Mouse (Mus musculus) myocyte (in vitro differentiated cells): ENCODE measurements around the gene Pramef8. TPM values are rescaled to one million over a fixed set of nuclear protein-coding genes. Genes with fewer than 3 reads are reported as not detected.

Experiments used
- H3K27me3 ChIP-seq: one replicate; pipeline ENCODE4 v1.6.1; 2011; ENCODE audit not compliant: control insufficient read depth, insufficient read depth, insufficient read length
- H3K36me3 ChIP-seq: one replicate; pipeline ENCODE4 v1.6.1; 2011; ENCODE audit not compliant: control insufficient read depth, insufficient read depth
- H3K4me2 ChIP-seq: one replicate; pipeline ENCODE4 v1.6.1; 2011; ENCODE audit warnings: low read depth, control low read depth
- H3K4me3 ChIP-seq: one replicate; pipeline ENCODE4 v1.5.1; 2011; ENCODE audit warnings: mild to moderate bottlenecking, control low read depth, moderate library complexity
- H3K79me2 ChIP-seq: one replicate; pipeline ENCODE4 v1.6.1; 2011; ENCODE audit not compliant: control insufficient read depth, insufficient read depth
- H3ac ChIP-seq: one replicate; pipeline ENCODE4 v1.6.1; 2011; ENCODE audit not compliant: control insufficient read depth, insufficient read length
- CEBPB ChIP-seq: IDR thresholded peaks from 2 replicates; pipeline ENCODE4 v1.6.1; 2011; ENCODE audit warnings: mild to moderate bottlenecking, moderate library complexity; ENCODE audit not compliant: poor library complexity, insufficient read depth, severe bottlenecking
- E2F4 ChIP-seq: IDR thresholded peaks from one replicate; pipeline ENCODE4 v1.6.1; 2011; ENCODE audit warnings: mild to moderate bottlenecking, control low read depth, moderate library complexity; ENCODE audit not compliant: insufficient read depth
- MAX ChIP-seq: IDR thresholded peaks from one replicate; pipeline ENCODE4 v1.6.1; 2011; ENCODE audit warnings: low read depth, mild to moderate bottlenecking, control low read depth
- MYOD1 ChIP-seq, 3 experiments: IDR thresholded peaks; one replicate each; pipeline ENCODE4 v1.6.1; 2011; ENCODE audit warnings: control low read depth in 2 of 3, low read depth in 2 of 3, mild to moderate bottlenecking in 2 of 3, moderate library complexity in 1 of 3; ENCODE audit not compliant: insufficient read length in 2 of 3, control insufficient read depth in 1 of 3
- MYOG ChIP-seq, 3 experiments: IDR thresholded peaks; one replicate each; pipeline ENCODE4 v1.6.1; 2011; ENCODE audit warnings: control low read depth in 2 of 3, low read depth in 2 of 3, mild to moderate bottlenecking in 2 of 3; ENCODE audit not compliant: insufficient read length in 2 of 3, control insufficient read depth in 1 of 3, insufficient read depth in 1 of 3
- POLR2A ChIP-seq: IDR thresholded peaks from one replicate; pipeline ENCODE4 v1.6.1; 2011; ENCODE audit warnings: low read depth, mild to moderate bottlenecking, control low read depth, moderate library complexity; ENCODE audit not compliant: insufficient read length
- POLR2AphosphoS2 ChIP-seq: IDR thresholded peaks from one replicate; pipeline ENCODE4 v1.6.1; 2011; ENCODE audit warnings: low read depth, control low read depth; ENCODE audit not compliant: insufficient read length
- REST ChIP-seq: IDR thresholded peaks from one replicate; pipeline ENCODE4 v1.6.1; 2011; ENCODE audit warnings: mild to moderate bottlenecking, control low read depth, moderate library complexity; ENCODE audit not compliant: insufficient read depth, insufficient read length
- SRF ChIP-seq: IDR thresholded peaks from one replicate; pipeline ENCODE4 v1.6.1; 2011; ENCODE audit warnings: low read depth; ENCODE audit not compliant: control insufficient read depth, insufficient read length
- TCF12 ChIP-seq: IDR thresholded peaks from one replicate; pipeline ENCODE4 v1.6.1; 2011; ENCODE audit warnings: mild to moderate bottlenecking, control low read depth; ENCODE audit not compliant: poor library complexity, insufficient read depth, severe bottlenecking
- TCF3 ChIP-seq: IDR thresholded peaks from one replicate; pipeline ENCODE4 v1.6.1; 2011; ENCODE audit warnings: low read depth, control low read depth; ENCODE audit not compliant: insufficient read length
- USF1 ChIP-seq: IDR thresholded peaks from one replicate; pipeline ENCODE4 v1.6.1; 2011; ENCODE audit warnings: low read depth, mild to moderate bottlenecking, control low read depth, moderate library complexity
- polyA plus RNA-seq: library from polyadenylated mRNA; unstranded; fragments of >200 nt; fragmentation: generic; extraction: Trizol; gene quantifications from one replicate; pipeline ENCODE4 v1.2.1, GENCODE M21; 2012; ENCODE audit warnings: missing spikeins

The Pramef8 gene
- polyA plus RNA-seq, 1 experiment: 12.6 TPM

DNA sequence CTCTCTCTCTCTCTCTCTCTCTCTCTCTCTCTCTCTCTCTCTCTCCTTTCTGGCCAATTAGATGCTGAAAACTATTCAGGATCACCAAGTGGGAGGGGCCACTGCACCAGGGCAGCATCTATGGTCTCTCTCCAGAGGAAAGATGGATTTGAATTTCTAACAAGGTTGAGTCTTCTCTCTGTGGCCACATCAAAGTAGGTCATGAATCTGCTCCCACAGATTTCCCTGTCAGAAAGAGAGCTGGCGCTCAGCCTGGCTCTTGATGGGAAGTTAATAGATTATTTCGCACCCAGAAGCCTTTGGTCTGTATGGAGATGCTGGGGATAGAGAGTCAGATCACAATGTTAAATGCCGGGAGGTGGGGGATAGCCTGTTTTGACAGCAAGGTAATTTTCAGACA lies 30.1 kb upstream of the Pramef8 start:
- TF ChIP-seq TCF12 (no peak), MAX (no peak), REST (no peak), SRF (no peak), POLR2AphosphoS2 (no peak), POLR2A (no peak), E2F4 (no peak), USF1 (no peak), CEBPB (no peak), TCF3 (no peak), MYOG (IDR thresholded peaks at IDR 0.05; ENCODE audit: control insufficient read depth in 1 of 3, insufficient read depth in 1 of 3, insufficient read length in 2 of 3, low read depth in 2 of 3) (no peak), MYOD1 (IDR thresholded peaks at IDR 0.05; ENCODE audit: control insufficient read depth in 1 of 3, insufficient read length in 2 of 3, low read depth in 2 of 3) (no peak)

DNA sequence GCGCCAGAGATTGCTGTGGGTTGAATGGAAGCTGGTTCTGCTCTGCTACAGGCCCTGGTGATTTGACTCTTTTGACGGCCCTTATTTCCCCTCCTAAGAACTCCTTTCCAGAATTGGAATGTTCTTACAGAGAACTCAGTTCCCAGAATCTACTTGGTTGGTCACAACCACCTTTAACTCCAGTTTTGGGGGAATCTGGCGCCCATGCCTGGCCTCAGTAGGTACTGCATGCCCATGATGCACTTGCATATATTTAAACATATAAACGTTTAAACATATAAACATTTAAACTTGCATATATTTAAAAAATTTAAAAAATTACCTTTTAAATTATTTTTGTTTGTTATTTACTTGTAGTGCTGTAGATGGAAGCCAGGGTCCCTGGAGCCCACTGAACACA lies 28.6 kb upstream of the Pramef8 start:
- Histone ChIP-seq H3K4me3 (no peak overlapping the region), H3ac (no peak overlapping the region)
- TF ChIP-seq CEBPB (no peak), TCF3 (no peak), TCF12 (no peak), MYOG (IDR thresholded peaks at IDR 0.05; ENCODE audit: control insufficient read depth in 1 of 3, insufficient read depth in 1 of 3, insufficient read length in 2 of 3, low read depth in 2 of 3) (no peak), USF1 (no peak), MAX (no peak), E2F4 (no peak), SRF (no peak), POLR2AphosphoS2 (no peak), REST (no peak)

More for the DNA sequence above, 30.1 kb upstream of the Pramef8 start:
- Histone ChIP-seq H3K27me3 (peaks cover 27% of the 10 kb centered on the region), H3K4me3 (no peak overlapping the region), H3K4me2 (no peak overlapping the region), H3K79me2 (no peaks in the 10 kb centered on the region), H3K36me3 (no peaks in the 10 kb centered on the region), H3ac (no peak overlapping the region)

DNA sequence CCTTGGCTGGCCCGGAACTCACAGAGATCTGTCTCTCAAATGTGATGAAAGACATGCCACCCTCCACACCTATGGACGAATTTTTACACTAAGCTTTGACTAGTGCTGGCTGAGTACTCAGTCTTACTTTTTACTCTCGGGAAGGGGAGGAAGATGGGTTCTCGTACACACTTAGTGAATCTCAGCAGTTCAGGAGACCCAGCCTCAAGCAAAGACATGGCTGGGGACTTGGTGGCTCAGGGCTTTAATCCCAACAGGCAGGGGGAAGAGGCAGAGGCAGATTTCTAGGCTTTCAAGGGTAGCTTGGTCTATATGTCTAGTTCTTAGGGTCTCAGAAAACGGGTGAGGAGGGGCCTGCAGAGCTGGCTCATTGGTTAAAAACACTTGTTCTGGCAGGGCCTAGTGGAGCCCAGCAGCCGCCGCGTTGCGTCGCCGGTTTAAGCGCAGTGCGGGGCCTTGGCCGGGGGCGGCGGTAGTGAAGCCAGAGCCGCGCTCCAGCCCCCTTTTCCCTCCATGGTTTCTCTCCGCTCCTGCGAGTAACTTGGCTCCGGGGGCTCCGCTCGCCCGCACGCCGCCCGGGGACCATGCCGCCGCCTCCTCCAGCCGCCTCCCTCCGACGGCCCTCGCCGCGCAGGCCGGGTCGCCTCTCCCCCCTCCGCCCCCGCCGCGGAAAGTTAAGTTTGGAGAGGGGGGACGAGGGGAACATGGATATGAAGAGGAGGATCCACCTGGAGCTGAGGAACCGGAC lies 23.1 kb upstream of the Pramef8 start:
- H3K4me2 ChIP-seq: no peak overlapping the region
- no peak overlapping the region for H3ac ChIP-seq
- H3K36me3 ChIP-seq: no peaks in the 10 kb centered on the region
- no peaks in the 10 kb centered on the region for H3K27me3 ChIP-seq
- no peak overlapping the region for H3K4me3 ChIP-seq
- H3K79me2 ChIP-seq: no peaks in the 10 kb centered on the region
- TF ChIP-seq TCF12 (no peak), CEBPB (no peak), E2F4 (no peak), MYOG (IDR thresholded peaks at IDR 0.05; ENCODE audit: control insufficient read depth in 1 of 3, insufficient read depth in 1 of 3, insufficient read length in 2 of 3, low read depth in 2 of 3) (no peak), POLR2A (no peak), REST (no peak), MAX (no peak), MYOD1 (IDR thresholded peaks at IDR 0.05; ENCODE audit: control insufficient read depth in 1 of 3, insufficient read length in 2 of 3, low read depth in 2 of 3) (no peak), SRF (no peak), TCF3 (no peak), USF1 (no peak), POLR2AphosphoS2 (no peak)

More for the DNA sequence above, 28.6 kb upstream of the Pramef8 start:
- no peak overlapping the region for H3K4me2 ChIP-seq
- no peaks in the 10 kb centered on the region for H3K79me2 ChIP-seq
- peaks cover 18% of the 10 kb centered on the region for H3K27me3 ChIP-seq
- H3K36me3 ChIP-seq: no peaks in the 10 kb centered on the region

DNA sequence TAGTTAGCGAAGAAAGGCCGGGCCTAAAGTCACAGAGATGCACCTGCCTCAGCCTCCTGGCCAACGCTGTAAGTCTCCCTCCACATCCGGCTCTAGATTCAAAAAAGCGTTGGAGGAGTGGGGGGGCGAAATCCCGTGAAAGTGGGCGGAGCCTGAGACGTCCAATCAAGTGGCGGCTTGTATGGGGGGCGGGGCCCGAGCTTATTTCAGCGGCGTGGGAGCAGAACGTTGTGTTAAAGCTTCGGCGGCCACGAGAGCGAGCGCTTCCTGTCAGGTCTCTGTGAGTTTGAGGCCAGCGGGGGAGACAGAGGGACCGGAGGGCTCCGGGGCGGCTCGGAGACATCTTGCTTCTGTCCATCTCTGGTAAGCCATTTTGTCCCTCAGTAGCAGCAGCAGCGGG lies 18.0 kb upstream of the Pramef8 start, which contains the start of gene Pramel1:
Pramel1 (plus strand) TSS at position 248 of the 400 bp plus-strand sequence.
- TF ChIP-seq MAX (no peak), CEBPB (no peak), REST (no peak), TCF3 (no peak), E2F4 (no peak), MYOD1 (IDR thresholded peaks at IDR 0.05; ENCODE audit: control insufficient read depth in 1 of 3, insufficient read length in 2 of 3, low read depth in 2 of 3) (no peak), POLR2A (no peak), USF1 (no peak), MYOG (IDR thresholded peaks at IDR 0.05; ENCODE audit: control insufficient read depth in 1 of 3, insufficient read depth in 1 of 3, insufficient read length in 2 of 3, low read depth in 2 of 3) (no peak), TCF12 (no peak), POLR2AphosphoS2 (no peak), SRF (no peak)
- Histone ChIP-seq H3K79me2 (no peaks in the 10 kb centered on the region), H3ac (no peak within 1 kb of the TSS), H3K4me3 (no peak within 1 kb of the TSS), H3K4me2 (no peak within 1 kb of the TSS), H3K27me3 (no peaks in the 10 kb centered on the region), H3K36me3 (no peaks in the 10 kb centered on the region)
